Mouse (Mus musculus): ENCODE results near the gene Fignl1. TPM values are rescaled to one million over a fixed set of nuclear protein-coding genes. Genes with fewer than 3 reads are reported as not detected.

Gene Fignl1
- polyA plus RNA-seq (2014; fragmentation: Nextera tagmentation; extraction: Ambion mirVana), result 99.1 and 109 TPM in 2 replicates

GRCm38 (mm10) chr11:11808820-11809403 lies at the start of gene Fignl1:
Gene Fignl1, minus strand, starts transcription at chr11:11808962.
- Histone ChIP-seq H3K9me3 (ENCODE audit: control insufficient read depth, low read length) (no peaks in the 10 kb centered on the region), H3K27ac (ENCODE audit: low read depth, low read length) (peak within 1 kb of the TSS; percentile 96), H3K27me3 (ENCODE audit: control insufficient read depth, insufficient read depth, low read length) (no peaks in the 10 kb centered on the region), H3K36me3 (ENCODE audit: control insufficient read depth, insufficient read depth, low read length) (no peaks in the 10 kb centered on the region), H3K4me2 (peak within 1 kb of the TSS; percentile 53), H3K9ac (ENCODE audit: low read length) (peak within 1 kb of the TSS; percentile 75), H3K4me1 (ENCODE audit: control insufficient read depth, insufficient read depth, low read length) (peaks cover 16% of the 10 kb centered on the region), H3K4me3 (ENCODE audit: low read depth, low read length) (peak within 1 kb of the TSS; percentile 61)
- peak; percentile 100 for DNase-seq (ENCODE audit: low spot score, missing footprints)
- under 1% methylated on average over 53 of the region's 53 CpGs for WGBS
- peak; percentile 96 for ATAC-seq (ENCODE audit: low FRiP score)

DNA sequence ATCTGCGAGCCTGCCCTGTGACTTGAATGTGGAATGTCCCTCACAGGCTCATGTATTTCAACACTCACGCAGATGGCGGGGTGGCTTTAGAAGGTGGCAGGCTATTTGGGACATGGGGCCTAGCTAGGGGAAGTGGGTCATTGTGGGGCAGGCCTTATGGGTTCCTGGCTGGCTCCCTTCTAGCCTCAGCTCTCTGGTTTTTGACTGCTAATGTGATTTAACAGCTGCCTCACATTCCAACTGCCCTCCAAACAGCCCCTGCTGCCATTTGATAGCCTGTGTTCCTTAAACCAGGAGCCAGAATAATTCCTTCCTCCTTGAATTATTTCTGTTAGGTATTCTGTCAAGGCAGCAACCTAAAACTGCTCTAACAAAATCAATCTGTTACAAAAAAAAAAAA lies 48.2 kb upstream of the Fignl1 start:
- H3K4me2 ChIP-seq, result no peak overlapping the region
- no peaks in the 10 kb centered on the region for H3K36me3 ChIP-seq (ENCODE audit: control insufficient read depth, insufficient read depth, low read length)
- H3K4me3 ChIP-seq (ENCODE audit: low read depth, low read length), result no peak overlapping the region
- DNase-seq (ENCODE audit: low spot score, missing footprints) (no peak), ATAC-seq (ENCODE audit: low FRiP score) (no peak)
- WGBS, result 96% methylated on average over 3 of the region's 3 CpGs
- peaks cover 17% of the 10 kb centered on the region for H3K4me1 ChIP-seq (ENCODE audit: control insufficient read depth, insufficient read depth, low read length)
- H3K9me3 ChIP-seq (ENCODE audit: control insufficient read depth, low read length), result no peaks in the 10 kb centered on the region
- H3K27ac ChIP-seq (ENCODE audit: low read depth, low read length), result no peak overlapping the region
- no peaks in the 10 kb centered on the region for H3K27me3 ChIP-seq (ENCODE audit: control insufficient read depth, insufficient read depth, low read length)
- no peak overlapping the region for H3K9ac ChIP-seq (ENCODE audit: low read length)

DNA sequence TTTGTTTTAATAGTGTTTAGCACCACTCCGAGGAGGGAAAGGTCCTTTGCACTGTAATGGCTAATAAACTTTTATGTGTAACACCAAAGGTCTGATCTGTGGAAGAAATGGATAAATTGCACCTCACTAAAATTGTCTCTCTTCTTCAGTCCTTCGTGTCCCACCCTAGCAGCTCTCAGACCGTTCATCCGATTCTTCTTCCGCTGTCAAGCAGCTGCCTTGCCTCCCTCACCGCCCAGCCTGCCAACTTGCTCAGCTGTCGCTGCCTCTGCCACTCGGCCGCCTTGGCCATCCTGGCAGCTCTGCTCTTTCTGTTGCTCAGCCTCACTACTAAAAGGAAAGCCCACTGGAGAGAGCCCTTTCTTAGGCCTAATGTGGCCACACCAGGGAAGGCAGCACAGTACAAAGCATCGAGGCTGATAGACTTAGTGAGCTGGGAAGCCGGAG lies 46.9 kb upstream of the Fignl1 start:
- ATAC-seq (ENCODE audit: low FRiP score), result no peak

DNA sequence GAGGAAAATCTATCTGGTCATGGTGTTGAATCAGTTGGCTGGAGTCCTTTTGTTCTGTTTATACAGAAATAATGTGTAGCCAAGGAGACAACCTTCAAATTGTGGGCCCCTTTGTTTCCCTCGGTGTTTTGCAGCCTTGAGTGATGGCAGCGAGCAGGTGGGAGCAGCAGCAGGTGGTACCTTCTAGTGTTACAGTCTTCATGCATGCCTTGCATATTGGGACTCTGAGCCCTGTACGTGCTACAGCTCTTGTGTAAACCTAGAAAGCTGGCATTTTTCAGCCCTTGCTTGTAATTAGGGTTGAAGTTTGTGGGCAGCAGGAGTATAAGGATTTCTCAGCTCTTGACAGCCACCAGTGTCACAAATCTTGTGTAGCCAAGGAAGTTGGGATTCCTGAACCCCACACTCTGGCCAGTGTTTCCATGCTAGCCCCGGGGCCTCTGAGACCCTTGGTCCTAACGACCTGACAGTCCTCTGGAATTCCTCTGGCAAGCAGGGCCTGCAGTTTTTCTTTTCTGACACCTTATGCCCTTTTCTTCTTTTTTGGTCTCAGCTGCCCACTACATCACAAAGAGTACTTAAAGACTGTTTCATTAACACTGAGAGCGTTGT lies 46.4 kb upstream of the Fignl1 start:
- peak; percentile 91 for DNase-seq (ENCODE audit: low spot score, missing footprints)
- no peaks in the 10 kb centered on the region for H3K27me3 ChIP-seq (ENCODE audit: control insufficient read depth, insufficient read depth, low read length)
- peak overlapping the region; percentile 61 for H3K27ac ChIP-seq (ENCODE audit: low read depth, low read length)
- H3K36me3 ChIP-seq (ENCODE audit: control insufficient read depth, insufficient read depth, low read length), result no peaks in the 10 kb centered on the region
- ATAC-seq (ENCODE audit: low FRiP score), result peak; percentile 84
- 39% methylated on average over 6 of the region's 6 CpGs for WGBS
- no peaks in the 10 kb centered on the region for H3K9me3 ChIP-seq (ENCODE audit: control insufficient read depth, low read length)
- H3K4me3 ChIP-seq (ENCODE audit: low read depth, low read length), result no peak overlapping the region
- H3K9ac ChIP-seq (ENCODE audit: low read length), result peak overlapping the region; percentile 12; the same call in 1 of the 2 replicates
- peaks cover 19% of the 10 kb centered on the region for H3K4me1 ChIP-seq (ENCODE audit: control insufficient read depth, insufficient read depth, low read length)
- H3K4me2 ChIP-seq, result no peak overlapping the region

More for the DNA sequence above, 46.9 kb upstream of the Fignl1 start:
- Histone ChIP-seq H3K4me1 (ENCODE audit: control insufficient read depth, insufficient read depth, low read length) (peaks cover 17% of the 10 kb centered on the region), H3K4me2 (no peak overlapping the region), H3K4me3 (ENCODE audit: low read depth, low read length) (no peak overlapping the region), H3K9me3 (ENCODE audit: control insufficient read depth, low read length) (no peaks in the 10 kb centered on the region), H3K27me3 (ENCODE audit: control insufficient read depth, insufficient read depth, low read length) (no peaks in the 10 kb centered on the region), H3K27ac (ENCODE audit: low read depth, low read length) (peak overlapping the region; percentile 61), H3K9ac (ENCODE audit: low read length) (0 out of 2 replicates have a peak overlapping the region, but pooled peaks have one; percentile 11), H3K36me3 (ENCODE audit: control insufficient read depth, insufficient read depth, low read length) (no peaks in the 10 kb centered on the region)
- 50% methylated on average over 11 of the region's 11 CpGs for WGBS
- DNase-seq (ENCODE audit: low spot score, missing footprints), result no peak

DNA sequence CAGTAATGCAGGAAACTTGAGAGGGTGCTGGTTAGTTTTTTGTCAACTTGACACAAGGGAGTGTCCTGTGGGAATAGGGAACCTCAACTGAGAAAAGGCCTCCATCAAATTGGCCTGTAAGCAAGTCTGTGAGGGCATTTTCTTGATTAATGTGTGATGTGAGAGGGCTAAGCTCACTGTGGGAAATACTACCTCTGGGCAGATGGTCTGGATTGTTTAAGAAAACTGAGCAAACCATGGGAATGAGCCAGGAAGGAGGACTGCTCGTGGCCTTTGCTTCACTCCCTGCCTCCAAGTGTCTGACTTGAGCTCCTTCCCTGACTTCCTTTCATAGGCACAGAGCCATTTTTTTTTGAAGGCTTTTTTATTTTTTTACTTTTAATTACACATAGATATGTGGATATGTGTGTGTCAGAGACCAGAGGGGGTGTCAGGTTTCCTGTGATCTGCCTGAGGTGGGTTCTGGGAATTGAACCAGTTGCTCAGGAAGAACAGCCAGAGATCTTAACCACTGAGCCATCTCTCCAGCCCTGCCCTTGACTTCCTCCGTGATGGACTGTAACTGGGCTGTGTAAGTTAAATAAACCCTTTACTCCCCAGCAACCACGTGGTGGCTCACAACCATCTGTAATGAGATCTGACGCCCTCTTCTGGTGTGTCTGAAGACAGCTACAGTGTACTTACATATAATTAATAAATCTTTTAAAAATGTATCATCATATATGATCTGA lies 45.1 kb upstream of the Fignl1 start:
- no peak overlapping the region for H3K9ac ChIP-seq (ENCODE audit: low read length)
- 63% methylated on average over 4 of the region's 4 CpGs for WGBS
- ATAC-seq (ENCODE audit: low FRiP score) (no peak), DNase-seq (ENCODE audit: low spot score, missing footprints) (no peak)
- H3K4me1 ChIP-seq (ENCODE audit: control insufficient read depth, insufficient read depth, low read length), result peaks cover 19% of the 10 kb centered on the region
- H3K36me3 ChIP-seq (ENCODE audit: control insufficient read depth, insufficient read depth, low read length), result no peaks in the 10 kb centered on the region
- H3K27me3 ChIP-seq (ENCODE audit: control insufficient read depth, insufficient read depth, low read length), result no peaks in the 10 kb centered on the region
- no peak overlapping the region for H3K4me2 ChIP-seq
- H3K9me3 ChIP-seq (ENCODE audit: control insufficient read depth, low read length), result no peaks in the 10 kb centered on the region
- no peak overlapping the region for H3K27ac ChIP-seq (ENCODE audit: low read depth, low read length)
- H3K4me3 ChIP-seq (ENCODE audit: low read depth, low read length), result no peak overlapping the region

DNA sequence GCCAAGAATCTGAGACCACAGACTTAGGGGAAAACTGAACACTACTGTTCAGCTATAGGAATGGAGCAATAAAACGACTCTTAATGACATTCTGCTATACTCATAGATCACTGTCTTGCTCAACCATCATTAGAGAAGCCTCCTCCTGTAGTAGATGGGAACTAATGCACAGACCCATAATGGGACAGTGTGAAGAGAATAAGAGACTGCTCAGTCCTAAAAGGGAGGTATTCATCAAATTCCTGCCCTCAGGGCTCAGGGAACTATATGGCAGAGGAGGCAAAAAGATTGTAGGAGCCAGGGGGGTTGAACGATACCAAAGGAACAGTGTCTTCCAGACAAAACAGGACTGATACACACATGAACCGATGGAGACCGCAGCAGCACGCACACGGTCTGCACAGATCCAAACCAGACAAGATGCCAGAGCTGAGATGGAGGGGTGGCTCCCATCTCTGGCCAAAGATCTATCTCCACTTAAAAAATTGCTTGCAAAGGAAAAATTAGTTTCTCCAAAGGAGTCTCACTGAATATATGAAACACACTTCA lies 43.3 kb upstream of the Fignl1 start:
- H3K4me2 ChIP-seq, result no peak overlapping the region
- H3K4me3 ChIP-seq (ENCODE audit: low read depth, low read length), result no peak overlapping the region
- no peaks in the 10 kb centered on the region for H3K27me3 ChIP-seq (ENCODE audit: control insufficient read depth, insufficient read depth, low read length)
- H3K27ac ChIP-seq (ENCODE audit: low read depth, low read length), result no peak overlapping the region
- H3K4me1 ChIP-seq (ENCODE audit: control insufficient read depth, insufficient read depth, low read length), result peaks cover 19% of the 10 kb centered on the region
- no peaks in the 10 kb centered on the region for H3K9me3 ChIP-seq (ENCODE audit: control insufficient read depth, low read length)
- DNase-seq (ENCODE audit: low spot score, missing footprints) (no peak), ATAC-seq (ENCODE audit: low FRiP score) (no peak)
- no peaks in the 10 kb centered on the region for H3K36me3 ChIP-seq (ENCODE audit: control insufficient read depth, insufficient read depth, low read length)
- 88% methylated on average over 6 of the region's 6 CpGs for whole genome bisulfite sequencing
- no peak overlapping the region for H3K9ac ChIP-seq (ENCODE audit: low read length)

DNA sequence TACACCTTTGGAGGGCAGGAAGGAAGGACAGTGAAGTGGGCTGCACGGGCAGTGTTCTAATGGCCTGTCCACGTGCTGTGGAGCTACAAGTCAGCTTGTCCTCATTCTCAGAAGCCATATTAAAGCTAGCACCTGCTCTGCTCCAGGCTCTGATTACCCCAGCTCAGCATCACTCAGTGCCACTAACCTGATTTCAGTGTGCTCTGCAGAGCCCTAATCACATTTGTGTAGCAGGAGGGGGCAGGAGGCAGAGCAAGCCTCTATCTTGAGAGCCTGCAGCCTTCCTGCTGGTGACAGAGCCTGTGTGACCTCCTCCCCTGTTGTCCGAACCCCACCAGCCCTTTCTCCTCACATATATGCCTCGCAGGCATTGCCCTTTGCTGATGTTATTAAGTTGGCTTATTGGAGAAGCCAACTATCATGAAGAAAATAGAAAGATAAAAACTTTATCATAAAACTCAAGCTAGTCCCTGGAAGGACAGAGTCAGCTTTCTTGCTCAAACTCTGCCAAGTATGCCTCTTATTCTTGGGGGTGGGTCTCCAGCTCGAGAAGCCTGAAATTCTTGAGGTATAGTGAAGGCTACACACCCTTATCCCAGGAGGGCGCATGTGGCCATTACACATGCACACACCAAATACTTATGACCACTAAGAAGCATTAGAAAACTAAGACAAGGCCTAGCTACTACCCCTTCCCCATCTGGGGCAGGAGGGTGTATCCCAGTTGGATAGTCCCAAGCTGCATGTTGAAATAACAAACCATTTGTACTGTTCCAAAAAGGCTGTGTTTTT lies 41.9 kb upstream of the Fignl1 start:
- ATAC-seq (ENCODE audit: low FRiP score), result peak; percentile 28
- Histone ChIP-seq H3K4me1 (ENCODE audit: control insufficient read depth, insufficient read depth, low read length) (peaks cover 15% of the 10 kb centered on the region), H3K27me3 (ENCODE audit: control insufficient read depth, insufficient read depth, low read length) (no peaks in the 10 kb centered on the region), H3K36me3 (ENCODE audit: control insufficient read depth, insufficient read depth, low read length) (no peaks in the 10 kb centered on the region), H3K9ac (ENCODE audit: low read length) (no peak overlapping the region), H3K4me2 (no peak overlapping the region), H3K27ac (ENCODE audit: low read depth, low read length) (peak overlapping the region; percentile 18; the same call in 1 of the 2 replicates), H3K4me3 (ENCODE audit: low read depth, low read length) (no peak overlapping the region), H3K9me3 (ENCODE audit: control insufficient read depth, low read length) (no peaks in the 10 kb centered on the region)
- WGBS, result 66% methylated on average over 6 of the region's 6 CpGs
- no peak for DNase-seq (ENCODE audit: low spot score, missing footprints)

- WGBS, result 80% methylated on average over 13 of the region's 13 CpGs
- no peaks in the 10 kb centered on the region for H3K9me3 ChIP-seq (ENCODE audit: control insufficient read depth, low read length)
- H3K4me1 ChIP-seq (ENCODE audit: control insufficient read depth, insufficient read depth, low read length), result peaks cover 10% of the 10 kb centered on the region; the same call in 1 of the 2 replicates
- H3K4me3 ChIP-seq (ENCODE audit: low read depth, low read length), result no peak overlapping the region
- peak overlapping the region; percentile 18; the same call in 1 of the 2 replicates for H3K27ac ChIP-seq (ENCODE audit: low read depth, low read length)
- no peak overlapping the region for H3K4me2 ChIP-seq
- no peaks in the 10 kb centered on the region for H3K36me3 ChIP-seq (ENCODE audit: control insufficient read depth, insufficient read depth, low read length)
- H3K27me3 ChIP-seq (ENCODE audit: control insufficient read depth, insufficient read depth, low read length), result no peaks in the 10 kb centered on the region
- ATAC-seq (ENCODE audit: low FRiP score) (no peak), DNase-seq (ENCODE audit: low spot score, missing footprints) (no peak)
- H3K9ac ChIP-seq (ENCODE audit: low read length), result no peak overlapping the region
Observed at GRCm38 (mm10) chr11:11849513-11850311, 41.0 kb upstream of the Fignl1 start.

Data from midbrain, embryonic 11.5 days (tissue).